Mouse (Mus musculus): ENCODE data around the gene Eml1. TPM values are rescaled to one million over a fixed set of nuclear protein-coding genes. Genes with fewer than 3 reads are reported as not detected.

Eml1 gene
- polyA plus RNA-seq, 1 experiment from 2014 or later = 77.5 TPM

DNA sequence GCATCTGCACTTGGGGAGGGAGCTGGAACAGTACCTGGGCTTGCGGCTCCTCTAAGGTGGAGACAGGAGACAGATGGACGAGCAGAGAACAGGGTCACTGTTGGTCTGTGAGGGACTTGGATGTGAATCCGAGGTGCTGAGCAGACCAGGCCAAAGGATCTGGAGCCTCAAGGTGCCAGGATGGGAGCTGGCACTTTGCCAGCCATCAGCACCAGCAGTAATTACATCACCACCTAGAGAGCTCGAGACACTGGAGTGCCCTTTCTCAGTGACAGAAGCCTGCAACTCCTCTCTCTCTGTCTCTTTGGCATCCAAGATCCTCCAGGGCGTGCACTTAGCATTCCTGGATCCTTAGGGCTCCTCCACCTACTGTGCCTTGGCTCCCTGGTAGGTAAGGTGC, 61.8 kb downstream of the Eml1 start:
- H3K4me2 ChIP-seq = no peak overlapping the region

GRCm38 (mm10) chr12:108433030-108433429, 62.3 kb downstream of the Eml1 start:
- H3K4me1 ChIP-seq = peaks cover 28% of the 10 kb centered on the region
- H3K4me2 ChIP-seq = no peak overlapping the region
- no peak overlapping the region for H3K4me3 ChIP-seq (replicated peaks)
- ATAC-seq (replicated peaks; ENCODE audit: low FRiP score) = no peak
- no peaks in the 10 kb centered on the region for H3K36me3 ChIP-seq
- H3K9ac ChIP-seq = no peak overlapping the region
- H3K9me3 ChIP-seq (replicated peaks) = no peaks in the 10 kb centered on the region
- H3K27me3 ChIP-seq = no peaks in the 10 kb centered on the region
- WGBS = 87% methylated on average over 16 of the region's 16 CpGs
- H3K27ac ChIP-seq = no peak overlapping the region

More for the DNA sequence above, 61.8 kb downstream of the Eml1 start:
- 77% methylated on average over 5 of the region's 5 CpGs for WGBS
- ATAC-seq (replicated peaks; ENCODE audit: low FRiP score) = no peak
- Histone ChIP-seq H3K27me3 (no peaks in the 10 kb centered on the region), H3K9ac (no peak overlapping the region), H3K4me3 (replicated peaks) (no peak overlapping the region), H3K4me1 (peaks cover 28% of the 10 kb centered on the region), H3K9me3 (replicated peaks) (no peaks in the 10 kb centered on the region), H3K27ac (no peak overlapping the region), H3K36me3 (no peaks in the 10 kb centered on the region)

- H3K36me3 ChIP-seq = no peaks in the 10 kb centered on the region
- H3K9ac ChIP-seq = no peak overlapping the region
- peaks cover 28% of the 10 kb centered on the region for H3K4me1 ChIP-seq
- no peak overlapping the region for H3K27ac ChIP-seq
- no peak overlapping the region for H3K4me2 ChIP-seq
- ATAC-seq (replicated peaks; ENCODE audit: low FRiP score) = no peak
- no peaks in the 10 kb centered on the region for H3K27me3 ChIP-seq
- H3K9me3 ChIP-seq (replicated peaks) = no peaks in the 10 kb centered on the region
- 77% methylated on average over 10 of the region's 10 CpGs for WGBS
- H3K4me3 ChIP-seq (replicated peaks) = no peak overlapping the region
Measured at GRCm38 (mm10) chr12:108433498-108433897, 62.7 kb downstream of the Eml1 start.

DNA sequence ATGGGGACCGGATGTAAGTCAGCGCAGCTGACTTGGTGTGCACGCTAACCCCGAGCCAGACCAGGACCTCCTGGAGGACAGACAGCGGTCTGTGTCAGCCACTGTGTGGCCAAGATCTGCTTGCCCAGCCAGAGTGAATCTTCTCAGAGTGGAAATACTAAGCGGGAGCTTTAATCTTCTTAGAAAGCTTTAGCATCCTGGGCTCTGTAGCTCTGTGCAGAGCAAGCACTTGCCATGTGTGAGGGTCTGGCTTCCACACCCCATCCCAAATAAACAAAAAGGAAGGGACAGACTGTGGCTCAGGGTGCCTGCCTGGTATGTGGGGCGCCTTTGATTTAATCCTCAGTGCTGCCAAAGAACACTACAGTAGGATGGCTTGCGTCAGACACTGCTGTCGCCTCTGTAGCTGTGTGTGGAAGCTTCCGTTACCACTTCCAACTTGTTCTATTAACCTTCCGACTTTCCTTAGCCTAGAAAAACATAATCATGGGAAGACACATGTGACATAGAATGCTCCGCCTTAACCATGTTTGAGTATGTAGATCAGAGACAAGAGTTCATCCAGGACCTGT, 64.8 kb downstream of the Eml1 start:
- H3K27me3 ChIP-seq = no peaks in the 10 kb centered on the region
- ATAC-seq (replicated peaks; ENCODE audit: low FRiP score) = no peak
- H3K4me2 ChIP-seq = no peak overlapping the region
- H3K9me3 ChIP-seq (replicated peaks) = no peaks in the 10 kb centered on the region
- H3K4me3 ChIP-seq (replicated peaks) = no peak overlapping the region
- no peaks in the 10 kb centered on the region for H3K36me3 ChIP-seq
- WGBS = 69% methylated on average over 12 of the region's 12 CpGs
- peak overlapping the region; percentile 78; the same call in 1 of the 2 replicates for H3K27ac ChIP-seq
- no peak overlapping the region for H3K9ac ChIP-seq
- H3K4me1 ChIP-seq = peaks cover 32% of the 10 kb centered on the region

DNA sequence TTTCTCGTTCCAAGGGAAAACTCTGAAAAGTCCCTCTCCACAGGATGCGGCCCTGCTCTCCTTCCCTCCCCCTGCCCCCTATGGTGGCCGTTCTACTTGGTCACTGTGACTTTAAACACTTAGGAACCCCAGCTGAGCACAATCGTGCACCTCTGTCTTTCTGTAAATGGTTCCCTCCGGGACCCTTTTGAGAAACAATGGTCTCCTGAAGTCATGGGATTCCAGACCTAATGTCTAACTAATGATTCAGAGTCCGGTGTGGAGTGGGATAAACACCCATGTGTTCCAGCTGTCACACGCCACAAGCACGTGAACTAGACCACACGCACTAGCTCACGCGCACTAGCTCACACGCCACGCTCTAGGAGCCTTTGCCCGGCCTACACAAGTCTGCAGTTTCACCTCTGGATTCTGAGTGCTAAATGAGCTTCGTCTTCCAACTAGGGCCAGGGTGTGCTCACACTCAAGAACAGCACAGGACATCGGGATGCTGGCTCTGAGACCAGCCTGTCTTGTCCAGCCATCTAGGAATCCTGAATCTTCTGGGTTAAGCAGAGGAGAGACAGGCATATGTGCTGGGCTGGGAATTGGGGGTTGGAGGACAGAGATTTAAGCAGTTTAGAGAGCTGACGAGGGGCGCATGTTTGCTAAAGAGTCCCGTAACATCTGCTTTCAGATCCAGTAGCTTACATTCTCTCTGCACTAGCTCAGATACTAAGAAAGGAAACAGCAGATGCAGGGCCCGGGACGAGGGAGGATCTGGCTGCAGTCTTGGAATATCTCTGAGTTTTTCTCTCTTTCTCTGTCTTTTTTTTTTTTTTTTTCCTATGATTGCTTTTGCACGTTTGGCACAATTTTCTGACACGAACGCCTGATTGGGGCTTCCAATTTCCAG, 65.5 kb downstream of the Eml1 start:
- no peaks in the 10 kb centered on the region for H3K27me3 ChIP-seq
- ATAC-seq (replicated peaks; ENCODE audit: low FRiP score) = no peak
- no peaks in the 10 kb centered on the region for H3K36me3 ChIP-seq
- H3K4me3 ChIP-seq (replicated peaks) = no peak overlapping the region
- WGBS = 69% methylated on average over 24 of the region's 24 CpGs
- peaks cover 32% of the 10 kb centered on the region for H3K4me1 ChIP-seq
- H3K9me3 ChIP-seq (replicated peaks) = no peaks in the 10 kb centered on the region
- no peak overlapping the region for H3K9ac ChIP-seq
- H3K27ac ChIP-seq = peak overlapping the region; percentile 78
- no peak overlapping the region for H3K4me2 ChIP-seq

- H3K27me3 ChIP-seq = no peaks in the 10 kb centered on the region
- no peak overlapping the region for H3K9ac ChIP-seq
- H3K9me3 ChIP-seq (replicated peaks) = no peaks in the 10 kb centered on the region
- H3K4me3 ChIP-seq (replicated peaks) = no peak overlapping the region
- H3K4me1 ChIP-seq = peaks cover 35% of the 10 kb centered on the region
- H3K4me2 ChIP-seq = no peak overlapping the region
- H3K36me3 ChIP-seq = no peaks in the 10 kb centered on the region
- H3K27ac ChIP-seq = no peak overlapping the region; the same call in 1 of the 2 replicates
- ATAC-seq (replicated peaks; ENCODE audit: low FRiP score) = no peak
- WGBS = 91% methylated on average over 13 of the region's 13 CpGs
Measured at GRCm38 (mm10) chr12:108437446-108437845, 66.7 kb downstream of the Eml1 start.

- H3K4me1 ChIP-seq = peaks cover 40% of the 10 kb centered on the region
- peak; percentile 86 for ATAC-seq (replicated peaks; ENCODE audit: low FRiP score)
- H3K36me3 ChIP-seq = no peaks in the 10 kb centered on the region
- peak overlapping the region; percentile 81 for H3K27ac ChIP-seq
- WGBS = 5% methylated on average over 10 of the region's 10 CpGs
- H3K4me2 ChIP-seq = peak overlapping the region; percentile 31
- H3K4me3 ChIP-seq (replicated peaks) = no peak overlapping the region
- no peak overlapping the region for H3K9ac ChIP-seq
- H3K27me3 ChIP-seq = no peaks in the 10 kb centered on the region
- no peaks in the 10 kb centered on the region for H3K9me3 ChIP-seq (replicated peaks)
Measured at GRCm38 (mm10) chr12:108443271-108443670, 72.5 kb downstream of the Eml1 start.

DNA sequence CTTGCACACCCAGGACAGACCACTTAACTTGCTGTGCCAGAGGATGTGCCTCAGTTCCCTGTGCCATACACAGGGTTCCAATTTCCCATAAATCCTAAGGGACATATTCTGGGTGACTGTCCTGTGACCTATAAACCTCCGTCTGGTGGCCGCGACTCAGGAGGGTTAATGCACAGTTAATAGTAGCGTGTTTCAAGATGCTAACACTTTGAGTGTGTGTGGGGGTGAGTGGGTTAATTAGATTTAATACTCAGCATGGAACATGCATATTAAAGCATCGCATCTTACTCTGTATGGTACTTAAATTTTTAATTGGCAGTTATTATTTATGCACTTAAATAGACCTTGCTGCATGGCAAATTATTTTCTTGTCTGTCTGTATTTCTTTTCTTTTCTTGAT, 73.0 kb downstream of the Eml1 start:
- WGBS = 42% methylated on average over 5 of the region's 5 CpGs
- H3K36me3 ChIP-seq = no peaks in the 10 kb centered on the region
- H3K9ac ChIP-seq = no peak overlapping the region
- H3K4me2 ChIP-seq = peak overlapping the region; percentile 31
- no peak for ATAC-seq (replicated peaks; ENCODE audit: low FRiP score)
- H3K4me3 ChIP-seq (replicated peaks) = no peak overlapping the region
- no peaks in the 10 kb centered on the region for H3K27me3 ChIP-seq
- H3K27ac ChIP-seq = peak overlapping the region; percentile 81
- H3K9me3 ChIP-seq (replicated peaks) = no peaks in the 10 kb centered on the region
- H3K4me1 ChIP-seq = peaks cover 40% of the 10 kb centered on the region

DNA sequence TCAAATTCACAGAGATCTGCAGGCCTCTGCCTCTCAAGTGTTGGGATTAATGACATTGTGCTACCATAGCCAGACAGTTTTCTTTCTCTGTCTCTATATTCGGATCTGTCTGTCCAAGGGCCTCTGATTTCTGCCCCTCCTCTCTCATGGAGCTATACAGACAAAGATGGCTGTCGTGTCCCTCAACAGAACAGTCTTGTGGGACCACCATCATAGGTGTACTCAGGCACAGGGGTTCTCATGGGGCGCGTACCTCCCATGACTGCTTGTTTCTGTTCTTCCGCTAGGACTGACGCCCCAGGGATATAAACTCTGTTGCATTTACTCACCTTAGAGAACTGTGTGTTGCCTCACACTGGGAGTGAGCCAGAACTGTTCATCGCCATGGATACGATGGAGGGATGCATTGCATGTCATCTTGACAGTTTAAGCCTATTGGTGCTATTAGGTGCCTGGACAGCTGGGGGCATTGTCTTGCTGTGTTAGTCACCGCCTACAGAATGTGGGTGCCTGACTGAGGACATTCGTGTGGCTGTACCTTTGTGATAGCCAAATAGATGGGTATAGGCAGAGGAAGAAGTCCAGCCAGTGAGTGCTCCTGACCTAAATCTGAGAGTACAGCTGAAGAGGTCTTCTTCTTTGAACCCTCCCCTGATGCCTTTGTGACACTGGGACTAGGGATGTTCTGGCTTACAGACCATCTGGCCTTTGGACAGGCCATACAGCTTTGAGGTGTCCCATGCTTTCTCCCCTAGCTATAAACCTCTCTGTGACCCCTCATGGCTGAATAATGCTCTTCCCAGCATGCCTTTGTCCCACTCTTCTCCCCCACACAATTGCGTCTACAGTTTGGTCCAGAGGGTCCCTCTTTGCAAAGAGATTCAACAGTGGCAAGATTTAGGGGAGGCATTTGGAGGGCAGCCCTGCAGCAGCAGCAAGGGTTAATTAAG, 73.7 kb downstream of the Eml1 start:
- Histone ChIP-seq H3K27me3 (no peaks in the 10 kb centered on the region), H3K9me3 (replicated peaks) (no peaks in the 10 kb centered on the region), H3K36me3 (no peaks in the 10 kb centered on the region), H3K4me3 (replicated peaks) (no peak overlapping the region), H3K9ac (no peak overlapping the region), H3K4me1 (peaks cover 45% of the 10 kb centered on the region), H3K4me2 (no peak overlapping the region), H3K27ac (peak overlapping the region; percentile 81)
- 73% methylated on average over 11 of the region's 11 CpGs for WGBS
- ATAC-seq (replicated peaks; ENCODE audit: low FRiP score) = peak; percentile 35

- no peak for ATAC-seq (replicated peaks; ENCODE audit: low FRiP score)
- Histone ChIP-seq H3K36me3 (no peaks in the 10 kb centered on the region), H3K4me1 (peaks cover 49% of the 10 kb centered on the region), H3K4me3 (replicated peaks) (no peak overlapping the region), H3K27ac (peak overlapping the region; percentile 51; the same call in 1 of the 2 replicates), H3K27me3 (no peaks in the 10 kb centered on the region), H3K4me2 (no peak overlapping the region), H3K9me3 (replicated peaks) (no peaks in the 10 kb centered on the region), H3K9ac (no peak overlapping the region)
- 87% methylated on average over 2 of the region's 2 CpGs for WGBS
Measured at GRCm38 (mm10) chr12:108446721-108447120, 76.0 kb downstream of the Eml1 start.

DNA sequence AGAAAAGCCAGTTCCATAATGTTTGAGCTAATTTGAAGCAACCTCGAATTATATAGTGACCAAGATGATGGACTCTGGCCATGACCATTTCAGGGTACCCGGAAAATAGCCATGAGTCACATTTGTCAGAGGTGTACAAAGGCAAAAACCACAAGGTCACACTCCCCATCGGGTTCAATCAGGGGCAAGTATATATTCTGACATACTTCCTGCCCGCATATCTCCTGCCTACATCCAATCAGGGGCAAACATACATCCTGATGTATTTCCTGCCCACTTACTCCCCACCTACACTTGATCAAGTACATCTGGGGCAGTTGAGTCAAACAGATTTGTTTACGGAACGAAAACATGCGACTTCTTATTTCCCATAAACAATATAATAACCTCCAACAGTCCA, 77.6 kb downstream of the Eml1 start:
- Histone ChIP-seq H3K36me3 (no peaks in the 10 kb centered on the region), H3K4me1 (peaks cover 45% of the 10 kb centered on the region), H3K27me3 (no peaks in the 10 kb centered on the region), H3K4me3 (replicated peaks) (no peak overlapping the region), H3K4me2 (no peak overlapping the region), H3K9me3 (replicated peaks) (no peaks in the 10 kb centered on the region), H3K9ac (no peak overlapping the region), H3K27ac (no peak overlapping the region)
- 83% methylated on average over 7 of the region's 7 CpGs for WGBS
- no peak for ATAC-seq (replicated peaks; ENCODE audit: low FRiP score)

Measured in kidney, embryonic 15.5 days (tissue).